Mouse (Mus musculus) megakaryocyte, embryonic 14.5 days (primary cell): ENCODE measurements at regions not wholly inside any gene's neighbourhood (a gene's known extent, or its start where the extent isn't known, plus 50 kb on each side); places are given as distances from the start of the nearest gene placed in this dataset.

Experiments used
- FLI1 ChIP-seq: IDR thresholded peaks from 2 replicates; pipeline ENCODE4 v1.6.1; 2012; ENCODE audit warnings: low read length, inconsistent platforms, mixed read lengths
- GATA1 ChIP-seq: IDR thresholded peaks from 3 replicates; pipeline ENCODE4 v1.6.1; 2012; ENCODE audit warnings: mixed read lengths, low read length, inconsistent platforms, borderline replicate concordance

DNA sequence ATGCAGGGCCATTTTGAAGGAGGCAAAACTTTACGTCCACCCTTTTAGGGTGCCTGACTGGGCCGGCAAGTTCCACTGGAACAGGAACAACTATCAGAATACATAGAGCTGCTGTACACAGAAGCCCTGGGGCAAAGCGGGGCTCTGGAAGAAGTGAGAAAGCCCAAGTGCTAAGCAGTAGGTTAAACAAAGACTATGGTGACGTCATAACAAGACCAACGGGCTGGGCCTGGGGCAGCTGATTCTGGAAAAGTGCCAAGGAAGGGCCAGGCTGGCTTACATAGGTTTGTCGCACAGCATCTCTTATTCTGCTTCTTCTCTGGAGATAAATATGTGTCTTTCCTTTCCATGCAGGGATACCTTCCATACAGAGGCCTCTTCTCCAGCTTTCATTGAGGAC lies 631.6 kb upstream of the Gm10131 start:
- TF ChIP-seq FLI1 (no peak), GATA1 (no peak)
